Mouse (Mus musculus) stomach, embryonic 14.5 days (tissue): ENCODE measurements around the gene Rgs8. TPM values are rescaled to one million over a fixed set of nuclear protein-coding genes. Genes with fewer than 3 reads are reported as not detected.

Experiments
- ATAC-seq: fragments of 200-750 bp; cut with Nextera tagmentation; 2 replicates; pipeline ENCODE4 v1.8.0; 2017; ENCODE audit warnings: low read depth, moderate TSS enrichment; ENCODE audit not compliant: insufficient number of reproducible peaks, insufficient read depth, low FRiP score
- H3K27ac ChIP-seq: fragments of 300-500 bp; sonication (generic); 2 replicates; pipeline ENCODE4 v1.5.1; 2014; ENCODE audit warnings: mild to moderate bottlenecking, low read length, moderate library complexity, mixed read lengths
- H3K27me3 ChIP-seq: fragments of 300-500 bp; sonication (generic); 2 replicates; pipeline ENCODE4 v1.6.1; 2014; ENCODE audit warnings: low read length, control low read depth, mixed read lengths; ENCODE audit not compliant: control insufficient read depth, insufficient read depth
- H3K36me3 ChIP-seq: fragments of 300-500 bp; sonication (generic); 2 replicates; pipeline ENCODE4 v1.6.1; 2014; ENCODE audit warnings: mild to moderate bottlenecking, control low read depth, low read length, moderate library complexity, mixed read lengths; ENCODE audit not compliant: control insufficient read depth, insufficient read depth
- H3K4me1 ChIP-seq: fragments of 300-500 bp; sonication (generic); 2 replicates; pipeline ENCODE4 v1.6.1; 2014; ENCODE audit warnings: low read length, control low read depth, mixed read lengths; ENCODE audit not compliant: control insufficient read depth, insufficient read depth
- H3K4me2 ChIP-seq: fragments of 300-500 bp; sonication (generic); replicated peaks from 2 replicates; pipeline ENCODE4 v1.6.1; 2014; ENCODE audit warnings: low read depth, low read length, control low read depth
- H3K4me3 ChIP-seq: fragments of 300-500 bp; sonication (generic); 2 replicates; pipeline ENCODE4 v1.5.1; 2014; ENCODE audit warnings: low read depth, low read length, control low read depth
- H3K9ac ChIP-seq: fragments of 300-500 bp; sonication (generic); replicated peaks from 2 replicates; pipeline ENCODE4 v1.6.1; 2014; ENCODE audit warnings: low read depth, mild to moderate bottlenecking, control low read depth, low read length, moderate library complexity, mixed read lengths
- H3K9me3 ChIP-seq: fragments of 300-500 bp; sonication (generic); 2 replicates; pipeline ENCODE4 v1.6.1; 2016; ENCODE audit warnings: low read depth, low read length, control low read depth; ENCODE audit not compliant: control insufficient read depth
- WGBS: fragments of 180-500 bp; shearing (Covaris S2); extraction: QIAGEN DNeasy Blood & Tissue Kit; methylation state at CpG from one replicate; pipeline ENCODE4 v1.1.7; 2014; 5-methylcytosine and 5-hydroxymethylcytosine counted together
- polyA plus RNA-seq: library from polyadenylated mRNA; unstranded; fragments of >200 nt; fragmentation: Nextera tagmentation; extraction: Ambion mirVana; gene quantifications from 2 replicates; pipeline ENCODE4 v1.2.1, GENCODE M21; 2014

Rgs8 gene
- polyA plus RNA-seq, 1 experiment from 2014 or later, result 0.41 TPM

- peak overlapping the region; percentile 5 for H3K4me3 ChIP-seq
- no peaks in the 10 kb centered on the region for H3K9me3 ChIP-seq
- 8% methylated on average over 13 of the region's 13 CpGs for WGBS
- H3K36me3 ChIP-seq, result no peaks in the 10 kb centered on the region
- H3K4me1 ChIP-seq, result peaks cover 13% of the 10 kb centered on the region
- H3K27ac ChIP-seq, result peak overlapping the region; percentile 81
- peak; percentile 62; the same call in 1 of the 2 replicates for ATAC-seq
- no peak overlapping the region for H3K9ac ChIP-seq
- no peaks in the 10 kb centered on the region for H3K27me3 ChIP-seq
- peak overlapping the region; percentile 46 for H3K4me2 ChIP-seq
These were observed 10.8 kb upstream of the Rgs8 start for GRCm38 (mm10) chr1:153641940-153642501.

GRCm38 (mm10) chr1:153653674-153654073 is 849 bp downstream of the Rgs8 start:
- Histone ChIP-seq H3K9ac (no peak overlapping the region), H3K4me2 (peak overlapping the region; percentile 50), H3K4me1 (0 out of 2 replicates have a peak, but pooled peaks cover 4% of the 10 kb centered on the region), H3K27ac (no peak overlapping the region), H3K36me3 (no peaks in the 10 kb centered on the region), H3K9me3 (no peaks in the 10 kb centered on the region), H3K4me3 (no peak overlapping the region; the same call in 1 of the 2 replicates), H3K27me3 (no peaks in the 10 kb centered on the region)
- no peak for ATAC-seq
- WGBS, result 8% methylated on average over 5 of the region's 5 CpGs

- Histone ChIP-seq H3K36me3 (no peaks in the 10 kb centered on the region), H3K4me2 (no peak overlapping the region), H3K9me3 (no peaks in the 10 kb centered on the region), H3K27me3 (no peaks in the 10 kb centered on the region; the same call in 1 of the 2 replicates), H3K4me3 (no peak overlapping the region), H3K9ac (no peak overlapping the region), H3K27ac (no peak overlapping the region), H3K4me1 (no peaks in the 10 kb centered on the region)
- no peak for ATAC-seq
- WGBS, result 58% methylated on average over 9 of the region's 9 CpGs
These were observed 6.8 kb downstream of the Rgs8 start for GRCm38 (mm10) chr1:153659666-153660065.

- Histone ChIP-seq H3K9ac (no peak overlapping the region), H3K27ac (no peak overlapping the region)
These were observed 8.3 kb downstream of the Rgs8 start for GRCm38 (mm10) chr1:153660982-153661688.

GRCm38 (mm10) chr1:153661689-153662002 is 8.8 kb downstream of the Rgs8 start:
- Histone ChIP-seq H3K9me3 (no peaks in the 10 kb centered on the region), H3K36me3 (no peaks in the 10 kb centered on the region), H3K27ac (no peak overlapping the region), H3K4me3 (no peak overlapping the region), H3K9ac (no peak overlapping the region), H3K4me2 (0 out of 2 replicates have a peak overlapping the region, but pooled peaks have one; percentile 5), H3K27me3 (peaks cover 3% of the 10 kb centered on the region; the same call in 1 of the 2 replicates), H3K4me1 (0 out of 2 replicates have a peak, but pooled peaks cover 3% of the 10 kb centered on the region)
- WGBS, result 45% methylated on average over 4 of the region's 4 CpGs
- ATAC-seq, result no peak

More at GRCm38 (mm10) chr1:153660982-153661688, 8.3 kb downstream of the Rgs8 start:
- ATAC-seq, result 0 out of 2 replicates have a peak, but pooled peaks have one; percentile 33
- Histone ChIP-seq H3K4me2 (0 out of 2 replicates have a peak overlapping the region, but pooled peaks have one; percentile 5), H3K4me1 (0 out of 2 replicates have a peak, but pooled peaks cover 3% of the 10 kb centered on the region), H3K9me3 (no peaks in the 10 kb centered on the region), H3K4me3 (no peak overlapping the region), H3K36me3 (no peaks in the 10 kb centered on the region), H3K27me3 (peaks cover under 1% of the 10 kb centered on the region; the same call in 1 of the 2 replicates)
- WGBS, result 34% methylated on average over 15 of the region's 15 CpGs

- no peak for ATAC-seq
- WGBS, result 34% methylated on average over 4 of the region's 4 CpGs
- no peak overlapping the region for H3K27ac ChIP-seq
These were observed 9.5 kb downstream of the Rgs8 start for GRCm38 (mm10) chr1:153662362-153662761.

GRCm38 (mm10) chr1:153665066-153665715 is 12.4 kb downstream of the Rgs8 start:
- H3K36me3 ChIP-seq, result no peaks in the 10 kb centered on the region
- WGBS, result 6% methylated on average over 10 of the region's 10 CpGs
- 0 out of 2 replicates have a peak, but pooled peaks cover 3% of the 10 kb centered on the region for H3K4me1 ChIP-seq
- peaks cover 3% of the 10 kb centered on the region; the same call in 1 of the 2 replicates for H3K27me3 ChIP-seq
- no peak overlapping the region for H3K4me3 ChIP-seq
- ATAC-seq, result no peak
- no peak overlapping the region for H3K9ac ChIP-seq
- no peak overlapping the region for H3K27ac ChIP-seq
- no peaks in the 10 kb centered on the region for H3K9me3 ChIP-seq
- no peak overlapping the region for H3K4me2 ChIP-seq

More at GRCm38 (mm10) chr1:153662362-153662761, 9.5 kb downstream of the Rgs8 start:
- Histone ChIP-seq H3K27me3 (peaks cover 3% of the 10 kb centered on the region; the same call in 1 of the 2 replicates), H3K36me3 (no peaks in the 10 kb centered on the region), H3K9me3 (no peaks in the 10 kb centered on the region), H3K4me3 (no peak overlapping the region), H3K9ac (no peak overlapping the region), H3K4me2 (no peak overlapping the region), H3K4me1 (0 out of 2 replicates have a peak, but pooled peaks cover 3% of the 10 kb centered on the region)

GRCm38 (mm10) chr1:153666236-153666635 is 13.4 kb downstream of the Rgs8 start:
- no peak overlapping the region for H3K9ac ChIP-seq
- no peak overlapping the region for H3K4me3 ChIP-seq
- 0 out of 2 replicates have a peak, but pooled peaks cover 3% of the 10 kb centered on the region for H3K4me1 ChIP-seq
- no peaks in the 10 kb centered on the region for H3K9me3 ChIP-seq
- no peaks in the 10 kb centered on the region for H3K36me3 ChIP-seq
- H3K27ac ChIP-seq, result no peak overlapping the region
- WGBS, result 8% methylated on average over 1 of the region's 1 CpGs
- no peak overlapping the region for H3K4me2 ChIP-seq
- peaks cover 3% of the 10 kb centered on the region; the same call in 1 of the 2 replicates for H3K27me3 ChIP-seq
- ATAC-seq, result peak; percentile 20; the same call in 1 of the 2 replicates
